Mouse (Mus musculus) pancreas, adult 10 weeks (tissue): Measurements from ENCODE around the gene Dleu7. TPM values are rescaled to one million over a fixed set of nuclear protein-coding genes. Genes with fewer than 3 reads are reported as not detected.

Source experiments
- polyA plus RNA-seq: library from polyadenylated mRNA; stranded (reverse); fragments of 350-450 nt; fragmentation: Illumina TruSeq; extraction: RNeasy Lipid Tissue Mini Kit (QIAGEN cat#74804); gene quantifications from one replicate; pipeline ENCODE4 v1.2.3, GENCODE M21; 2015; ENCODE audit warnings: low read depth, low replicate concordance; ENCODE audit not compliant: insufficient read depth

Gene Dleu7
- not detected for polyA plus RNA-seq

DNA sequence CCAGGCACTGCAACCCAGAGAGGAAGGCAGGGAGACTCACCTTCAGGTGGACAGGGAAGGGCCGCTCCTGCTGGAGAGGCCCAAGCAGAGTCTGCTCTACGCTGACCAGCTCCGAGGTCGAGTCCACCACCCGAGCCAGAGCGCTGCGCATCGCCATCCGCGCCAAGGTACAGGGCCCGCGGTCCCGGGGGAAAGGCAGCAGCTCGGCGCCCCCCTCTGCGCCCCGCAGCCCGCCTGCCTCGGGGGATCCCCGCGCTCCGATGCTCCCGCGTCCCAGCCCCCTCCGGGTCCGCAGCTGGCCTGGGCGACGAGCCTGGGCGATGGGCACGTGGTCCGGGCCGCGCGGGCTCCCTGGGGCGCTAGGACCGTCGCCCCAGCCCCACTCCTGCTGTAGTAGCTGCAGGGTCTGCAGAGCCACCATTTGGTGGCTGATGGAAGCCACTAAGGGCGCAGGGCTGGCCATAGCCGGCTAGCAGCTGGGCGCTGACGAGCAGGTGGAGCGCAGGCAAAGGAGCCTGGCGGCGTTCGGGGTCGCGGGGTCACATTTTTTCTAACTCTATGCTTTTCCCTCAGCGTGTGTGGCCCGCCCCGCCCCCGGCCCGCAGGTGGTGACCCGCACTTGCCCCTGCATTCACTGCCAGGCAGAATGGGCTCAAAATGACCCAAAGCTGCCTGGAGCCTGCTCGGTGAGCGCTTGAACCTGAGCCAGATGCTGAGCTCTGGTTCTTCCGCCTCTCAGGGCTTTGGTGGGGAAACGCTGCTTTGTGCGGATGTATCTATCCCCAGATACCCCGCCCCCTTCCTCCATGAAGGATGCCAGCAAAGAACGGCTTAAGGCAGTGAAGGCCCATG, at the start of gene Dleu7, which contains the start of gene Rnaseh2b:
Gene Dleu7, minus strand, starts transcription at position 560 of the 852 bp plus-strand sequence.
Gene Rnaseh2b, plus strand, starts transcription at position 102 of the 852 bp plus-strand sequence.

Other genes with a start within 250 kb of the Dleu7 start
- 3.6 TPM for gene Rnaseh2b, start 458 bp downstream of the Dleu7 start, polyA plus RNA-seq
- not detected for gene Gucy1b2, start 163.2 kb upstream of the Dleu7 start, polyA plus RNA-seq